Mouse (Mus musculus) inflammation-experienced regulatory T-cells, adult 6 months (primary cell): ENCODE results near the gene Olfr1256. TPM values are rescaled to one million over a fixed set of nuclear protein-coding genes. Genes with fewer than 3 reads are reported as not detected.

Source experiments
- ATAC-seq: one replicate; pipeline ENCODE4 v1.8.0; 2017
- polyA plus RNA-seq, 3 experiments: library from polyadenylated mRNA; unstranded; fragments of 100-300 nt; shearing (Covaris generic); gene quantifications; one replicate each; pipeline ENCODE4 v1.2.1; 2017

Gene Olfr1256
- polyA plus RNA-seq = not detected

- no peak for ATAC-seq
Measured at GRCm38 (mm10) chr2:89841455-89841854, at the start of gene Olfr1256. Gene Olfr1256 (minus strand): TSS chr2:89841555.

- ATAC-seq = no peak
Measured at GRCm38 (mm10) chr2:89878137-89878536, 36.8 kb upstream of the Olfr1256 start, which contains the start of gene Olfr1257. Gene Olfr1257 (plus strand): TSS chr2:89878437.

GRCm38 (mm10) chr2:89849230-89849629 lies 7.9 kb upstream of the Olfr1256 start:
- ATAC-seq = no peak

- ATAC-seq = no peak
Measured at GRCm38 (mm10) chr2:89848105-89848504, 6.8 kb upstream of the Olfr1256 start, which contains the start of gene Olfr48. Gene Olfr48 (minus strand): TSS chr2:89848205.

GRCm38 (mm10) chr2:89820216-89820615 lies 21.1 kb downstream of the Olfr1256 start:
- no peak for ATAC-seq

- no peak for ATAC-seq
Measured at GRCm38 (mm10) chr2:89811751-89812150, 29.6 kb downstream of the Olfr1256 start, which contains the start of gene Olfr1255. Gene Olfr1255 (plus strand): TSS chr2:89812051.

GRCm38 (mm10) chr2:89810751-89811150 lies 30.6 kb downstream of the Olfr1256 start:
- no peak for ATAC-seq

- ATAC-seq = no peak
Measured at GRCm38 (mm10) chr2:89799583-89799982, 41.8 kb downstream of the Olfr1256 start.

- ATAC-seq = no peak
Measured at GRCm38 (mm10) chr2:89793519-89793918, 47.8 kb downstream of the Olfr1256 start, which contains the start of gene Olfr1254. Gene Olfr1254 (minus strand): TSS chr2:89793619.

Other genes with a start within 250 kb of the Olfr1256 start
- not detected for gene Olfr1246, start 248.4 kb downstream of the Olfr1256 start, polyA plus RNA-seq
- under 1 TPM in 1 of 3 experiments, not detected in 2; 0.07 TPM for gene Olfr1247, start 227.4 kb downstream of the Olfr1256 start, polyA plus RNA-seq
- gene Olfr1248, start 223.3 kb downstream of the Olfr1256 start, polyA plus RNA-seq = not detected
- gene Olfr1249, start 206.6 kb downstream of the Olfr1256 start, polyA plus RNA-seq = not detected
- not detected for gene Olfr1250, start 180.1 kb downstream of the Olfr1256 start, polyA plus RNA-seq
- gene Olfr1251, start 169.6 kb downstream of the Olfr1256 start, polyA plus RNA-seq = not detected
- gene Olfr1252, start 116.5 kb downstream of the Olfr1256 start, polyA plus RNA-seq = not detected
- not detected for gene Olfr1253, start 84.5 kb downstream of the Olfr1256 start, polyA plus RNA-seq
- not detected for gene Olfr1254, start 47.9 kb downstream of the Olfr1256 start, polyA plus RNA-seq
- not detected for gene Olfr1255, start 29.5 kb downstream of the Olfr1256 start, polyA plus RNA-seq
- not detected for gene Olfr48, start 6.7 kb upstream of the Olfr1256 start, polyA plus RNA-seq
- not detected for gene Olfr1257, start 36.9 kb upstream of the Olfr1256 start, polyA plus RNA-seq
- gene Olfr1258, start 85.8 kb upstream of the Olfr1256 start, polyA plus RNA-seq = not detected
- gene Olfr1259, start 107.1 kb upstream of the Olfr1256 start, polyA plus RNA-seq = not detected
- gene Olfr1260, start 132.8 kb upstream of the Olfr1256 start, polyA plus RNA-seq = not detected
- not detected for gene Olfr1261, start 149.7 kb upstream of the Olfr1256 start, polyA plus RNA-seq
- gene Olfr1262, start 158.6 kb upstream of the Olfr1256 start, polyA plus RNA-seq = not detected
- not detected for gene Olfr1263, start 170.6 kb upstream of the Olfr1256 start, polyA plus RNA-seq
- not detected for gene Olfr1264, start 184.0 kb upstream of the Olfr1256 start, polyA plus RNA-seq
- not detected for gene Olfr1265, start 193.8 kb upstream of the Olfr1256 start, polyA plus RNA-seq
- gene Olfr140, start 222.0 kb upstream of the Olfr1256 start, polyA plus RNA-seq = not detected